Mouse (Mus musculus) limb, embryonic 13.5 days (tissue): ENCODE data around the gene Lsm4. TPM values are rescaled to one million over a fixed set of nuclear protein-coding genes. Genes with fewer than 3 reads are reported as not detected.

Source experiments
- ATAC-seq: fragments of 200-750 bp; cut with Nextera tagmentation; 2 replicates; pipeline ENCODE4 v1.8.0; 2017; ENCODE audit warnings: low read depth, moderate number of reproducible peaks, moderate TSS enrichment; ENCODE audit not compliant: low FRiP score
- H3K27ac ChIP-seq: fragments of 300-500 bp; sonication (generic); 2 replicates; pipeline ENCODE4 v1.5.1; 2015; ENCODE audit warnings: inconsistent platforms, mild to moderate bottlenecking, moderate library complexity
- H3K27me3 ChIP-seq: fragments of 300-500 bp; sonication (generic); 2 replicates; pipeline ENCODE4 v1.6.1; 2015; ENCODE audit warnings: mild to moderate bottlenecking, inconsistent platforms
- H3K36me3 ChIP-seq: fragments of 300-500 bp; sonication (generic); 2 replicates; pipeline ENCODE4 v1.6.1; 2015; ENCODE audit warnings: inconsistent platforms, mild to moderate bottlenecking, moderate library complexity
- H3K4me1 ChIP-seq: fragments of 300-500 bp; sonication (generic); 2 replicates; pipeline ENCODE4 v1.6.1; 2015; ENCODE audit warnings: inconsistent platforms
- H3K4me2 ChIP-seq: fragments of 300-500 bp; sonication (generic); replicated peaks from 2 replicates; pipeline ENCODE4 v1.6.1; 2015; ENCODE audit warnings: inconsistent platforms, mild to moderate bottlenecking, moderate library complexity
- H3K4me3 ChIP-seq: fragments of 300-500 bp; sonication (generic); 2 replicates; pipeline ENCODE4 v1.5.1; 2015; ENCODE audit warnings: moderate library complexity, mild to moderate bottlenecking, inconsistent platforms
- H3K9ac ChIP-seq: fragments of 300-500 bp; sonication (generic); 2 replicates; pipeline ENCODE4 v1.6.1; 2015; ENCODE audit warnings: mild to moderate bottlenecking, inconsistent platforms
- H3K9me3 ChIP-seq: fragments of 300-500 bp; sonication (generic); 2 replicates; pipeline ENCODE4 v1.6.1; 2016; ENCODE audit warnings: inconsistent platforms
- WGBS: fragments of 180-500 bp; shearing (Covaris S2); methylation state at CpG from one replicate; pipeline ENCODE4 v1.1.7; 2015; 5-methylcytosine and 5-hydroxymethylcytosine counted together
- polyA plus RNA-seq: library from polyadenylated mRNA; unstranded; fragments of >200 nt; fragmentation: Nextera tagmentation; extraction: Ambion mirVana; gene quantifications from 2 replicates; pipeline ENCODE4 v1.2.1, GENCODE M21; 2015

Lsm4 gene
- polyA plus RNA-seq, 1 experiment from 2014 or later, result 240 TPM

- peaks cover 32% of the 10 kb centered on the region for H3K4me1 ChIP-seq
- no peaks in the 10 kb centered on the region for H3K36me3 ChIP-seq
- no peak overlapping the region for H3K27ac ChIP-seq
- no peak overlapping the region for H3K4me2 ChIP-seq
- 0 out of 2 replicates have a peak overlapping the region, but pooled peaks have one; percentile 31 for H3K9ac ChIP-seq
- peaks cover 2% of the 10 kb centered on the region for H3K27me3 ChIP-seq
- ATAC-seq, result no peak
- H3K9me3 ChIP-seq, result no peaks in the 10 kb centered on the region
- WGBS, result 55% methylated on average over 8 of the region's 8 CpGs
- H3K4me3 ChIP-seq, result no peak overlapping the region
These were observed 36.2 kb upstream of the Lsm4 start for GRCm38 (mm10) chr8:70636838-70637237.

- H3K9me3 ChIP-seq, result no peaks in the 10 kb centered on the region
- no peak for ATAC-seq
- no peak overlapping the region for H3K4me3 ChIP-seq
- no peaks in the 10 kb centered on the region for H3K27me3 ChIP-seq
- H3K27ac ChIP-seq, result no peak overlapping the region; the same call in 1 of the 2 replicates
- no peak overlapping the region for H3K9ac ChIP-seq
- H3K4me2 ChIP-seq, result no peak overlapping the region
- H3K36me3 ChIP-seq, result no peaks in the 10 kb centered on the region
- peaks cover 28% of the 10 kb centered on the region for H3K4me1 ChIP-seq
- WGBS, result 63% methylated on average over 9 of the region's 9 CpGs
These were observed 34.3 kb upstream of the Lsm4 start for GRCm38 (mm10) chr8:70638752-70639151.

- H3K9me3 ChIP-seq, result no peaks in the 10 kb centered on the region
These were observed 30.0 kb upstream of the Lsm4 start for GRCm38 (mm10) chr8:70643019-70643418.

GRCm38 (mm10) chr8:70644065-70644464 is 29.0 kb upstream of the Lsm4 start:
- H3K4me1 ChIP-seq, result peaks cover 41% of the 10 kb centered on the region
- no peak overlapping the region for H3K9ac ChIP-seq
- ATAC-seq, result no peak
- H3K4me3 ChIP-seq, result no peak overlapping the region
- no peaks in the 10 kb centered on the region for H3K9me3 ChIP-seq
- H3K27ac ChIP-seq, result no peak overlapping the region
- peaks cover 8% of the 10 kb centered on the region; the same call in 1 of the 2 replicates for H3K36me3 ChIP-seq
- 86% methylated on average over 2 of the region's 2 CpGs for WGBS
- no peaks in the 10 kb centered on the region for H3K27me3 ChIP-seq
- H3K4me2 ChIP-seq, result no peak overlapping the region

More at GRCm38 (mm10) chr8:70643019-70643418, 30.0 kb upstream of the Lsm4 start:
- H3K9ac ChIP-seq, result no peak overlapping the region
- H3K4me3 ChIP-seq, result no peak overlapping the region
- H3K27me3 ChIP-seq, result no peaks in the 10 kb centered on the region
- H3K4me1 ChIP-seq, result peaks cover 37% of the 10 kb centered on the region
- ATAC-seq, result no peak
- 54% methylated on average over 3 of the region's 3 CpGs for WGBS
- no peak overlapping the region for H3K27ac ChIP-seq
- H3K36me3 ChIP-seq, result no peaks in the 10 kb centered on the region
- H3K4me2 ChIP-seq, result no peak overlapping the region

- H3K4me2 ChIP-seq, result no peak overlapping the region
- H3K27me3 ChIP-seq, result no peaks in the 10 kb centered on the region
- ATAC-seq, result no peak
- H3K36me3 ChIP-seq, result peaks cover 21% of the 10 kb centered on the region
- H3K27ac ChIP-seq, result 0 out of 2 replicates have a peak overlapping the region, but pooled peaks have one; percentile 15
- H3K4me1 ChIP-seq, result peaks cover 48% of the 10 kb centered on the region
- H3K9me3 ChIP-seq, result no peaks in the 10 kb centered on the region
- H3K9ac ChIP-seq, result peak overlapping the region; percentile 39
- WGBS, result 57% methylated on average over 17 of the region's 17 CpGs
- no peak overlapping the region for H3K4me3 ChIP-seq
These were observed 27.4 kb upstream of the Lsm4 start for GRCm38 (mm10) chr8:70645501-70646224.

GRCm38 (mm10) chr8:70646369-70646768 is 26.7 kb upstream of the Lsm4 start:
- peaks cover 48% of the 10 kb centered on the region for H3K4me1 ChIP-seq
- H3K36me3 ChIP-seq, result peaks cover 28% of the 10 kb centered on the region
- no peak overlapping the region for H3K4me2 ChIP-seq
- no peak overlapping the region; the same call in 1 of the 2 replicates for H3K27ac ChIP-seq
- H3K9ac ChIP-seq, result no peak overlapping the region
- no peaks in the 10 kb centered on the region for H3K9me3 ChIP-seq
- H3K27me3 ChIP-seq, result no peaks in the 10 kb centered on the region
- H3K4me3 ChIP-seq, result no peak overlapping the region
- 72% methylated on average over 6 of the region's 6 CpGs for whole genome bisulfite sequencing
- no peak for ATAC-seq

- Histone ChIP-seq H3K27ac (peak overlapping the region; percentile 35; the same call in 1 of the 2 replicates), H3K4me1 (peaks cover 48% of the 10 kb centered on the region), H3K27me3 (no peaks in the 10 kb centered on the region), H3K36me3 (peaks cover 32% of the 10 kb centered on the region), H3K4me3 (no peak overlapping the region), H3K4me2 (no peak overlapping the region), H3K9ac (no peak overlapping the region), H3K9me3 (no peaks in the 10 kb centered on the region)
- no peak for ATAC-seq
These were observed 26.3 kb upstream of the Lsm4 start for GRCm38 (mm10) chr8:70646775-70647174.

- H3K4me2 ChIP-seq, result no peak overlapping the region
- 0 out of 2 replicates have a peak overlapping the region, but pooled peaks have one; percentile 4 for H3K9ac ChIP-seq
- peak overlapping the region; percentile 35; the same call in 1 of the 2 replicates for H3K27ac ChIP-seq
- no peaks in the 10 kb centered on the region for H3K27me3 ChIP-seq
- 38% methylated on average over 8 of the region's 8 CpGs for WGBS
- peaks cover 40% of the 10 kb centered on the region for H3K36me3 ChIP-seq
- H3K4me1 ChIP-seq, result peaks cover 48% of the 10 kb centered on the region
- no peaks in the 10 kb centered on the region for H3K9me3 ChIP-seq
- peak; percentile 45; the same call in 1 of the 2 replicates for ATAC-seq
- no peak overlapping the region for H3K4me3 ChIP-seq
These were observed 25.5 kb upstream of the Lsm4 start for GRCm38 (mm10) chr8:70647343-70648163.

- H3K27ac ChIP-seq, result no peak overlapping the region
- H3K9ac ChIP-seq, result no peak overlapping the region
These were observed 24.9 kb upstream of the Lsm4 start for GRCm38 (mm10) chr8:70648164-70648442.

GRCm38 (mm10) chr8:70648921-70649320 is 24.1 kb upstream of the Lsm4 start:
- peaks cover 48% of the 10 kb centered on the region for H3K4me1 ChIP-seq
- H3K27ac ChIP-seq, result peak overlapping the region; percentile 28; the same call in 1 of the 2 replicates
- no peaks in the 10 kb centered on the region for H3K27me3 ChIP-seq
- H3K4me3 ChIP-seq, result no peak overlapping the region
- H3K9me3 ChIP-seq, result no peaks in the 10 kb centered on the region
- ATAC-seq, result no peak
- WGBS, result 59% methylated on average over 3 of the region's 3 CpGs
- no peak overlapping the region for H3K9ac ChIP-seq
- H3K36me3 ChIP-seq, result peaks cover 48% of the 10 kb centered on the region
- H3K4me2 ChIP-seq, result no peak overlapping the region

More at GRCm38 (mm10) chr8:70648164-70648442, 24.9 kb upstream of the Lsm4 start:
- Histone ChIP-seq H3K4me2 (no peak overlapping the region), H3K4me1 (peaks cover 48% of the 10 kb centered on the region), H3K36me3 (peaks cover 42% of the 10 kb centered on the region), H3K27me3 (no peaks in the 10 kb centered on the region), H3K9me3 (no peaks in the 10 kb centered on the region), H3K4me3 (no peak overlapping the region)
- ATAC-seq, result no peak
- WGBS, result 23% methylated on average over 1 of the region's 1 CpGs

- 71% methylated on average over 4 of the region's 4 CpGs for WGBS
- Histone ChIP-seq H3K4me2 (no peak overlapping the region), H3K9me3 (no peaks in the 10 kb centered on the region), H3K9ac (0 out of 2 replicates have a peak overlapping the region, but pooled peaks have one; percentile 1), H3K4me1 (peaks cover 48% of the 10 kb centered on the region), H3K27ac (peak overlapping the region; percentile 28; the same call in 1 of the 2 replicates), H3K36me3 (peaks cover 52% of the 10 kb centered on the region), H3K27me3 (no peaks in the 10 kb centered on the region), H3K4me3 (no peak overlapping the region)
- 0 out of 2 replicates have a peak, but pooled peaks have one; percentile 7 for ATAC-seq
These were observed 23.7 kb upstream of the Lsm4 start for GRCm38 (mm10) chr8:70649324-70649723.

GRCm38 (mm10) chr8:70650351-70650750 is 22.7 kb upstream of the Lsm4 start:
- no peak for ATAC-seq
- H3K36me3 ChIP-seq, result peaks cover 62% of the 10 kb centered on the region
- no peak overlapping the region for H3K4me2 ChIP-seq
- peaks cover 44% of the 10 kb centered on the region for H3K4me1 ChIP-seq
- no peak overlapping the region; the same call in 1 of the 2 replicates for H3K9ac ChIP-seq
- no peak overlapping the region for H3K4me3 ChIP-seq
- no peaks in the 10 kb centered on the region for H3K9me3 ChIP-seq
- H3K27ac ChIP-seq, result no peak overlapping the region; the same call in 1 of the 2 replicates
- no peaks in the 10 kb centered on the region for H3K27me3 ChIP-seq
- 93% methylated on average over 17 of the region's 17 CpGs for WGBS
